Mouse (Mus musculus) liver, adult 2 months (tissue): ENCODE measurements around the gene Ddo. TPM values are rescaled to one million over a fixed set of nuclear protein-coding genes. Genes with fewer than 3 reads are reported as not detected.

Source experiments
- DNase-seq: peaks from one replicate; pipeline ENCODE4 v3.0.0-alpha.2; 2011; ENCODE audit warnings: low read depth, low spot score; ENCODE audit errors: extremely low read depth
- H3K27ac ChIP-seq: fragments of 200-500 bp; replicated peaks from 2 replicates; pipeline ENCODE4 v1.5.1; 2012; ENCODE audit warnings: low read depth, mild to moderate bottlenecking, control low read depth, inconsistent platforms, low read length; ENCODE audit not compliant: insufficient read depth
- H3K27me3 ChIP-seq: fragments of 200-500 bp; 2 replicates; pipeline ENCODE4 v1.6.1; 2012; ENCODE audit warnings: mild to moderate bottlenecking, moderate library complexity, low read length, inconsistent platforms; ENCODE audit not compliant: control insufficient read depth, insufficient read depth
- H3K36me3 ChIP-seq: fragments of 200-500 bp; 2 replicates; pipeline ENCODE4 v1.6.1; 2012; ENCODE audit warnings: low read length, inconsistent platforms; ENCODE audit not compliant: control insufficient read depth, insufficient read depth
- H3K4me1 ChIP-seq: fragments of 200-500 bp; 2 replicates; pipeline ENCODE4 v1.6.1; 2011; ENCODE audit warnings: low read length; ENCODE audit not compliant: control insufficient read depth, insufficient read depth
- H3K4me3 ChIP-seq: fragments of 200-500 bp; 2 replicates; pipeline ENCODE4 v1.5.1; 2011; ENCODE audit warnings: low read depth, mild to moderate bottlenecking, control low read depth, low read length, moderate library complexity; ENCODE audit not compliant: insufficient read depth
- H3K79me2 ChIP-seq: fragments of 200-500 bp; 2 replicates; pipeline ENCODE4 v1.6.1; 2012; ENCODE audit warnings: inconsistent platforms, mild to moderate bottlenecking, low read length, moderate library complexity; ENCODE audit not compliant: control insufficient read depth, insufficient read depth
- H3K9ac ChIP-seq: fragments of 200-500 bp; 2 replicates; pipeline ENCODE4 v1.6.1; 2012; ENCODE audit warnings: low read depth, mild to moderate bottlenecking, control low read depth, inconsistent platforms, low read length
- CTCF ChIP-seq: fragments of 200-500 bp; IDR thresholded peaks from 2 replicates; pipeline ENCODE4 v1.5.1; 2011; ENCODE audit warnings: low read depth, low read length, control low read depth
- POLR2A ChIP-seq: fragments of 200-500 bp; IDR thresholded peaks from 2 replicates; pipeline ENCODE4 v1.6.1; 2011; ENCODE audit warnings: low read length, control low read depth; ENCODE audit not compliant: insufficient read depth; ENCODE audit errors: extremely low read depth
- WGBS: fragments of 180-500 bp; shearing (Covaris S2); methylation state at CpG from one replicate; pipeline ENCODE4 v1.1.7; 2018; 5-methylcytosine and 5-hydroxymethylcytosine counted together
- polyA plus RNA-seq: library from polyadenylated mRNA; depleted of rRNA; stranded (reverse); fragments of >200 nt; gene quantifications from 2 replicates; pipeline ENCODE4 v1.2.3, GENCODE M21; 2012
- total RNA-seq: library from RNA; depleted of rRNA; stranded (reverse); fragments of >200 nt; gene quantifications from 2 replicates; pipeline ENCODE4 v1.2.3, GENCODE M21; 2014

Ddo gene
- total and polyA plus RNA-seq, 2 experiments: 19.0 to 21.3 TPM

DNA sequence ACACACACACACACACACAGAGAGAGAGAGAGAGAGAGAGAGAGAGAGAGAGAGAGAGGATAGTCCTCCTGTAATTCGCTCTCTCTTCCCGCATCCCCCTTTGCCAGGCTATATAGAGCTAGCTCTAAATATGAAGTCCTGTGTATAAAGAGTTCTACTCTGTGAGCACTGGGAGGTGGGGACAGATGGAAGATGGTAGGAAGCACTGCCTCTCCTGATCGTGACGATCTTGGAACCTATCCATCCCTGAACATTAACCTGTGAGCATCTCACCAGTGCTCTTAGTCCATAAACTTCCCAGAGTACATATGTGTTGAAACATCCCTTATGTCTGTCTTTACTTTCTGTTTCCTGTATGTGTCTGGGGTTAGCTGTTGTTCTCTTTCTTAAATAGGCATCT lies 57.2 kb downstream of the Ddo start:
- Histone ChIP-seq H3K4me3 (no peak overlapping the region), H3K36me3 (no peaks in the 10 kb centered on the region), H3K27me3 (peaks cover 8% of the 10 kb centered on the region; the same call in 1 of the 2 replicates), H3K4me1 (no peaks in the 10 kb centered on the region), H3K27ac (no peak overlapping the region), H3K9ac (no peak overlapping the region), H3K79me2 (no peaks in the 10 kb centered on the region)
- WGBS: 90% methylated on average over 4 of the region's 4 CpGs
- TF ChIP-seq CTCF: no peak
- no peak for TF ChIP-seq POLR2A
- DNase-seq: no peak

GRCm38 (mm10) chr10:40687407-40687806 lies 57.6 kb downstream of the Ddo start:
- DNase-seq: no peak
- WGBS: 73% methylated on average over 2 of the region's 2 CpGs
- TF ChIP-seq CTCF (no peak), POLR2A (no peak)

GRCm38 (mm10) chr10:40688266-40688665 lies 58.5 kb downstream of the Ddo start:
- DNase-seq: no peak
- WGBS: 79% methylated on average over 6 of the region's 6 CpGs
- H3K4me3 ChIP-seq: no peak overlapping the region
- H3K27me3 ChIP-seq: peaks cover 5% of the 10 kb centered on the region; the same call in 1 of the 2 replicates
- H3K36me3 ChIP-seq: no peaks in the 10 kb centered on the region
- no peak for TF ChIP-seq POLR2A
- TF ChIP-seq CTCF: no peak
- H3K4me1 ChIP-seq: no peaks in the 10 kb centered on the region
- H3K27ac ChIP-seq: no peak overlapping the region
- no peaks in the 10 kb centered on the region for H3K79me2 ChIP-seq
- H3K9ac ChIP-seq: no peak overlapping the region

More at GRCm38 (mm10) chr10:40687407-40687806, 57.6 kb downstream of the Ddo start:
- Histone ChIP-seq H3K9ac (no peak overlapping the region), H3K27ac (no peak overlapping the region), H3K36me3 (no peaks in the 10 kb centered on the region), H3K79me2 (no peaks in the 10 kb centered on the region), H3K27me3 (peaks cover 8% of the 10 kb centered on the region; the same call in 1 of the 2 replicates), H3K4me3 (no peak overlapping the region), H3K4me1 (no peaks in the 10 kb centered on the region)

GRCm38 (mm10) chr10:40688873-40689272 lies 59.1 kb downstream of the Ddo start:
- WGBS: 33% methylated on average over 1 of the region's 1 CpGs
- H3K79me2 ChIP-seq: no peaks in the 10 kb centered on the region
- H3K36me3 ChIP-seq: no peaks in the 10 kb centered on the region
- H3K9ac ChIP-seq: no peak overlapping the region
- H3K4me1 ChIP-seq: no peaks in the 10 kb centered on the region
- TF ChIP-seq CTCF (no peak), POLR2A (no peak)
- H3K27me3 ChIP-seq: peaks cover under 1% of the 10 kb centered on the region; the same call in 1 of the 2 replicates
- H3K4me3 ChIP-seq: no peak overlapping the region
- no peak overlapping the region for H3K27ac ChIP-seq
- no peak for DNase-seq

GRCm38 (mm10) chr10:40698652-40699051 lies 68.8 kb downstream of the Ddo start:
- Histone ChIP-seq H3K9ac (no peak overlapping the region), H3K4me1 (no peaks in the 10 kb centered on the region), H3K4me3 (no peak overlapping the region), H3K27ac (no peak overlapping the region), H3K36me3 (no peaks in the 10 kb centered on the region), H3K79me2 (no peaks in the 10 kb centered on the region), H3K27me3 (no peaks in the 10 kb centered on the region)
- WGBS: 76% methylated on average over 4 of the region's 4 CpGs
- TF ChIP-seq CTCF (no peak), POLR2A (no peak)
- DNase-seq: no peak

DNA sequence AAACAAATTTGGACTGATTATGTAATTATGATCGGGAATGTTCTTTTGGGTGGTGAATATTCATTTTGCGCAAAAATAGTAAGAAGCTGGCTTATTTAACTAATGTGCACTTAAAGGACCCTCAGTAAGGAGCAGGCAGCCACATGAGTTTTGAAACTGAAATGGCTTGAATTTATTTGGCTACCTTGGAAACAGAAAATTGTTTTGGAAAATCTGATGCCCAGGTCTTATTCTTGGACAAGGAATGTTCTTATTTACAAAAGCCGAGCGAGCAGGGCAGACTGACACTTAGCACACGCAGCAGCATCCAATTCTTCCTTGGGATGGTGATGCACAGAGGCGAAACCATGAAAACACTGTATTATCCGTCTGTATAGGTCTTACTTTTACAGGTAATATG lies 81.3 kb downstream of the Ddo start:
- no peak overlapping the region for H3K9ac ChIP-seq
- no peaks in the 10 kb centered on the region for H3K4me1 ChIP-seq
- no peak overlapping the region for H3K4me3 ChIP-seq
- no peak overlapping the region for H3K27ac ChIP-seq
- H3K27me3 ChIP-seq: no peaks in the 10 kb centered on the region
- H3K79me2 ChIP-seq: no peaks in the 10 kb centered on the region
- no peak for DNase-seq
- no peaks in the 10 kb centered on the region for H3K36me3 ChIP-seq
- TF ChIP-seq POLR2A (no peak), CTCF (no peak)
- 77% methylated on average over 7 of the region's 7 CpGs for WGBS
